Mouse (Mus musculus): ENCODE results near the gene Nckap5.

- no peak for TF ChIP-seq GATA1 (IDR thresholded peaks at IDR 0.05; ENCODE audit: borderline replicate concordance, low read length)
- no peak for TF ChIP-seq FLI1 (IDR thresholded peaks at IDR 0.05; ENCODE audit: low read length)
Measured at GRCm38 (mm10) chr1:126105673-126106256, 724.8 kb downstream of the Nckap5 start.

Measured in megakaryocyte, embryonic 14.5 days (primary cell).